Mouse (Mus musculus): Measurements from ENCODE around the gene Eif4h. TPM values are rescaled to one million over a fixed set of nuclear protein-coding genes. Genes with fewer than 3 reads are reported as not detected.

Eif4h gene
- polyA plus RNA-seq, 1 experiment from 2014 or later: 532 TPM

GRCm38 (mm10) chr5:134576517-134577220 lies 62.6 kb downstream of the Eif4h start:
- Histone ChIP-seq H3K9ac (no peak overlapping the region), H3K4me3 (no peak overlapping the region), H3K4me2 (no peak overlapping the region), H3K36me3 (no peaks in the 10 kb centered on the region), H3K9me3 (no peaks in the 10 kb centered on the region), H3K27me3 (no peaks in the 10 kb centered on the region), H3K27ac (no peak overlapping the region), H3K4me1 (peaks cover 10% of the 10 kb centered on the region)
- WGBS: 72% methylated on average over 14 of the region's 14 CpGs
- ATAC-seq (ENCODE audit: borderline replicate concordance, extremely low read depth, low FRiP score, low TSS enrichment): no peak

GRCm38 (mm10) chr5:134575833-134576232 lies 63.5 kb downstream of the Eif4h start:
- Histone ChIP-seq H3K27me3 (no peaks in the 10 kb centered on the region), H3K4me1 (peaks cover 10% of the 10 kb centered on the region), H3K4me2 (no peak overlapping the region), H3K36me3 (no peaks in the 10 kb centered on the region), H3K9me3 (no peaks in the 10 kb centered on the region), H3K4me3 (no peak overlapping the region), H3K27ac (no peak overlapping the region), H3K9ac (no peak overlapping the region)
- no peak for ATAC-seq (ENCODE audit: borderline replicate concordance, extremely low read depth, low FRiP score, low TSS enrichment)
- 91% methylated on average over 5 of the region's 5 CpGs for WGBS

- Histone ChIP-seq H3K4me1 (peaks cover 20% of the 10 kb centered on the region), H3K9ac (peak overlapping the region; percentile 48; the same call in 1 of the 2 replicates), H3K9me3 (no peaks in the 10 kb centered on the region), H3K27me3 (no peaks in the 10 kb centered on the region), H3K27ac (peak overlapping the region; percentile 95), H3K4me2 (peak overlapping the region; percentile 78), H3K4me3 (peak overlapping the region; percentile 48), H3K36me3 (no peaks in the 10 kb centered on the region)
- 28% methylated on average over 10 of the region's 10 CpGs for WGBS
- no peak for ATAC-seq (ENCODE audit: borderline replicate concordance, extremely low read depth, low FRiP score, low TSS enrichment)
Measured at GRCm38 (mm10) chr5:134572508-134573214, 66.6 kb downstream of the Eif4h start.

- peak; percentile 74 for ATAC-seq (ENCODE audit: borderline replicate concordance, extremely low read depth, low FRiP score, low TSS enrichment)
Measured at GRCm38 (mm10) chr5:134571730-134572507, 67.4 kb downstream of the Eif4h start.

More at GRCm38 (mm10) chr5:134571730-134572507, 67.4 kb downstream of the Eif4h start:
- Histone ChIP-seq H3K4me3 (peak overlapping the region; percentile 48), H3K4me2 (peak overlapping the region; percentile 78), H3K9ac (peak overlapping the region; percentile 48), H3K36me3 (no peaks in the 10 kb centered on the region), H3K9me3 (no peaks in the 10 kb centered on the region), H3K4me1 (peaks cover 20% of the 10 kb centered on the region), H3K27me3 (no peaks in the 10 kb centered on the region), H3K27ac (peak overlapping the region; percentile 95)
- WGBS: under 1% methylated on average over 23 of the region's 23 CpGs

Small RNAs within 50 kb of the gene (microRNA-seq; reads per million reads assigned to microRNA genes)
- gene Mir7228: not detected

Other genes starting within 250 kb of the Eif4h start
- 75.2 and 78.0 TPM in 2 replicates for gene Gtf2ird1, start 182.8 kb downstream of the Eif4h start, polyA plus RNA-seq (2015; fragmentation: Nextera tagmentation; extraction: Ambion mirVana)
- gene Clip2, start 87.1 kb downstream of the Eif4h start, polyA plus RNA-seq (2015; fragmentation: Nextera tagmentation; extraction: Ambion mirVana): 4.6 TPM in 2 replicates
- 0.19 and 0.33 TPM in 2 replicates for gene Syna, start 79.3 kb downstream of the Eif4h start, polyA plus RNA-seq (2015; fragmentation: Nextera tagmentation; extraction: Ambion mirVana)
- gene Rfc2, start 58.1 kb downstream of the Eif4h start, polyA plus RNA-seq (2015; fragmentation: Nextera tagmentation; extraction: Ambion mirVana): 292 and 304 TPM in 2 replicates
- 2.6 and 2.9 TPM in 2 replicates for gene Lat2, start 24.5 kb downstream of the Eif4h start, polyA plus RNA-seq (2015; fragmentation: Nextera tagmentation; extraction: Ambion mirVana)
- gene Limk1, start 49.1 kb upstream of the Eif4h start, polyA plus RNA-seq (2015; fragmentation: Nextera tagmentation; extraction: Ambion mirVana): 7.1 and 8.2 TPM in 2 replicates
- gene Eln, start 107.8 kb upstream of the Eif4h start, polyA plus RNA-seq (2015; fragmentation: Nextera tagmentation; extraction: Ambion mirVana): 534 and 579 TPM in 2 replicates

All from lung, embryonic 15.5 days (tissue).